Mouse (Mus musculus) MEL (cell line): Measurements from ENCODE around the gene Rpl7l1. TPM values are rescaled to one million over a fixed set of nuclear protein-coding genes. Genes with fewer than 3 reads are reported as not detected.

Experiments used
- DNase-seq: peaks from one replicate; pipeline ENCODE4 v3.0.0; 2011; ENCODE audit warnings: low read depth, low spot score
- H3K27ac ChIP-seq: 2 replicates; pipeline ENCODE4 v1.5.1; 2012; ENCODE audit warnings: low read depth, mild to moderate bottlenecking, control low read depth, low read length, moderate library complexity; ENCODE audit not compliant: control insufficient read depth
- H3K27me3 ChIP-seq, 2 experiments: fragments of 150-350 bp in 1 of 2; sonication (generic) in 1 of 2; 2 replicates each; pipeline ENCODE4 v1.6.1; 2012; ENCODE audit warnings: low read length in 2 of 2, mild to moderate bottlenecking in 2 of 2, improper control_type of control experiment in 1 of 2, moderate library complexity in 1 of 2; ENCODE audit not compliant: insufficient read depth in 2 of 2, control insufficient read depth in 1 of 2
- H3K36me3 ChIP-seq, 2 experiments: 2 replicates each; pipeline ENCODE4 v1.6.1; 2012 to 2014; ENCODE audit warnings: low read length in 2 of 2, improper control_type of control experiment in 1 of 2, inconsistent platforms in 1 of 2, mild to moderate bottlenecking in 1 of 2; ENCODE audit not compliant: insufficient read depth in 2 of 2, control insufficient read depth in 1 of 2
- H3K4me1 ChIP-seq, 2 experiments: fragments of 150-350 bp in 1 of 2; sonication (generic) in 1 of 2; 2 replicates each; pipeline ENCODE4 v1.6.1; 2012; ENCODE audit warnings: low read length in 2 of 2, improper control_type of control experiment in 1 of 2, mild to moderate bottlenecking in 1 of 2; ENCODE audit not compliant: insufficient read depth in 2 of 2, control insufficient read depth in 1 of 2
- H3K4me3 ChIP-seq, 2 experiments: fragments of 150-350 bp in 1 of 2; sonication (generic) in 1 of 2; 2 replicates each; pipeline ENCODE4 v1.5.1; 2012; ENCODE audit warnings: low read depth in 2 of 2, low read length in 2 of 2, mild to moderate bottlenecking in 2 of 2, moderate library complexity in 2 of 2, control low read depth in 1 of 2, improper control_type of control experiment in 1 of 2; ENCODE audit not compliant: control insufficient read depth in 1 of 2, insufficient read depth in 1 of 2
- H3K79me2 ChIP-seq: 2 replicates; pipeline ENCODE4 v1.6.1; 2012; ENCODE audit warnings: mild to moderate bottlenecking, low read length, moderate library complexity; ENCODE audit not compliant: control insufficient read depth, poor library complexity, insufficient read depth
- H3K9ac ChIP-seq: 2 replicates; pipeline ENCODE4 v1.6.1; 2012; ENCODE audit warnings: low read depth, mild to moderate bottlenecking, control low read depth, low read length, moderate library complexity; ENCODE audit not compliant: control insufficient read depth, poor library complexity, severe bottlenecking
- H3K9me3 ChIP-seq: fragments of 150-350 bp; sonication (generic); replicated peaks from 2 replicates; pipeline ENCODE4 v1.6.1; 2012; ENCODE audit warnings: mild to moderate bottlenecking, low read length, improper control_type of control experiment, moderate library complexity; ENCODE audit not compliant: insufficient read depth
- E2F4 ChIP-seq: IDR thresholded peaks from 2 replicates; pipeline ENCODE4 v1.6.1; 2011; ENCODE audit warnings: low read depth, low read length, improper control_type of control experiment, borderline replicate concordance
- ELF1 ChIP-seq: IDR thresholded peaks from 2 replicates; pipeline ENCODE4 v1.6.1; 2014; ENCODE audit warnings: low read depth, mild to moderate bottlenecking, inconsistent platforms, low read length, improper control_type of control experiment, moderate library complexity
- EP300 ChIP-seq, 2 experiments: IDR thresholded peaks; 2 replicates each; pipeline ENCODE4 v1.6.1; 2011; ENCODE audit warnings: improper control_type of control experiment in 2 of 2, low read length in 2 of 2, low read depth in 1 of 2, mild to moderate bottlenecking in 1 of 2
- ETS1 ChIP-seq: IDR thresholded peaks from 2 replicates; pipeline ENCODE4 v1.6.1; 2012; ENCODE audit warnings: low read depth, mild to moderate bottlenecking, inconsistent platforms, low read length, improper control_type of control experiment, moderate library complexity
- GATA1 ChIP-seq: IDR thresholded peaks from 2 replicates; pipeline ENCODE4 v1.6.1; 2011; ENCODE audit warnings: low read depth, low read length, improper control_type of control experiment
- MEF2A ChIP-seq: IDR thresholded peaks from 2 replicates; pipeline ENCODE4 v1.6.1; 2014; ENCODE audit warnings: low read depth, mild to moderate bottlenecking, inconsistent platforms, low read length, improper control_type of control experiment; ENCODE audit not compliant: poor library complexity, insufficient replicate concordance, severe bottlenecking; ENCODE audit errors: extremely low read depth
- MXI1 ChIP-seq: IDR thresholded peaks from 2 replicates; pipeline ENCODE4 v1.6.1; 2011; ENCODE audit warnings: mild to moderate bottlenecking, low read depth, low read length, improper control_type of control experiment
- NRF1 ChIP-seq: IDR thresholded peaks from 2 replicates; pipeline ENCODE4 v1.6.1; 2014; ENCODE audit warnings: low read depth, mild to moderate bottlenecking, inconsistent platforms, low read length, improper control_type of control experiment, moderate library complexity; ENCODE audit not compliant: poor library complexity, insufficient read depth, severe bottlenecking
- POLR2A ChIP-seq, 2 experiments: IDR thresholded peaks; 2 replicates each; pipeline ENCODE4 v1.6.1; 2011 to 2012; ENCODE audit warnings: low read length in 2 of 2, mild to moderate bottlenecking in 2 of 2, control low read depth in 1 of 2, improper control_type of control experiment in 1 of 2, low read depth in 1 of 2, moderate library complexity in 1 of 2; ENCODE audit not compliant: control insufficient read depth in 1 of 2, insufficient read depth in 1 of 2, poor library complexity in 1 of 2
- RAD21 ChIP-seq: IDR thresholded peaks from 2 replicates; pipeline ENCODE4 v1.6.1; 2011; ENCODE audit warnings: mild to moderate bottlenecking, low read depth, low read length, improper control_type of control experiment
- RCOR1 ChIP-seq: IDR thresholded peaks from 2 replicates; pipeline ENCODE4 v1.6.1; 2012; ENCODE audit warnings: low read depth, mild to moderate bottlenecking, inconsistent platforms, low read length, improper control_type of control experiment
- SIN3A ChIP-seq: IDR thresholded peaks from 2 replicates; pipeline ENCODE4 v1.6.1; 2012; ENCODE audit warnings: low read length, improper control_type of control experiment, inconsistent platforms
- TAL1 ChIP-seq: IDR thresholded peaks from 2 replicates; pipeline ENCODE4 v1.6.1; 2012; ENCODE audit warnings: mild to moderate bottlenecking, inconsistent platforms, low read length, moderate library complexity, mixed read lengths
- TBP ChIP-seq: IDR thresholded peaks from 2 replicates; pipeline ENCODE4 v1.8.0; 2011; ENCODE audit warnings: low read depth, low read length, improper control_type of control experiment
- USF2 ChIP-seq, 2 experiments: IDR thresholded peaks; 2 replicates each; pipeline ENCODE4 v1.6.1; 2011 to 2012; ENCODE audit warnings: improper control_type of control experiment in 2 of 2, low read length in 2 of 2, borderline replicate concordance in 1 of 2, inconsistent platforms in 1 of 2, low read depth in 1 of 2, mild to moderate bottlenecking in 1 of 2; ENCODE audit not compliant: insufficient read depth in 1 of 2
- ZKSCAN1 ChIP-seq: IDR thresholded peaks from 2 replicates; pipeline ENCODE4 v1.6.1; 2012; ENCODE audit warnings: low read depth, mild to moderate bottlenecking, inconsistent platforms, low read length, improper control_type of control experiment, moderate library complexity
- ZMIZ1 ChIP-seq: IDR thresholded peaks from 2 replicates; pipeline ENCODE4 v1.6.1; 2012; ENCODE audit warnings: low read depth, mild to moderate bottlenecking, inconsistent platforms, low read length, improper control_type of control experiment, moderate library complexity
- ZNF384 ChIP-seq: IDR thresholded peaks from 2 replicates; pipeline ENCODE4 v1.6.1; 2012; ENCODE audit warnings: low read depth, mild to moderate bottlenecking, inconsistent platforms, low read length, improper control_type of control experiment
- polyA plus RNA-seq, 2 experiments: library from polyadenylated mRNA; stranded (reverse) in 1 of 2; unstranded in 1 of 2; fragments of >175 nt in 1 of 2; fragments of >200 nt in 1 of 2; gene quantifications; 2 replicates each; pipeline versions ENCODE4 v1.2.1 to v1.2.4; 2012; ENCODE audit warnings: low replicate concordance in 2 of 2, low read depth in 1 of 2; ENCODE audit not compliant: insufficient read length in 2 of 2, insufficient read depth in 1 of 2, missing spikeins in 1 of 2
- total RNA-seq: library from RNA; depleted of rRNA; stranded (reverse); fragments of 300-350 nt; gene quantifications from 2 replicates; pipeline ENCODE4 v1.2.3, GENCODE M21; 2012

Gene Rpl7l1
- total and polyA plus RNA-seq, 3 experiments = 166 to 342 (median 174) TPM

DNA sequence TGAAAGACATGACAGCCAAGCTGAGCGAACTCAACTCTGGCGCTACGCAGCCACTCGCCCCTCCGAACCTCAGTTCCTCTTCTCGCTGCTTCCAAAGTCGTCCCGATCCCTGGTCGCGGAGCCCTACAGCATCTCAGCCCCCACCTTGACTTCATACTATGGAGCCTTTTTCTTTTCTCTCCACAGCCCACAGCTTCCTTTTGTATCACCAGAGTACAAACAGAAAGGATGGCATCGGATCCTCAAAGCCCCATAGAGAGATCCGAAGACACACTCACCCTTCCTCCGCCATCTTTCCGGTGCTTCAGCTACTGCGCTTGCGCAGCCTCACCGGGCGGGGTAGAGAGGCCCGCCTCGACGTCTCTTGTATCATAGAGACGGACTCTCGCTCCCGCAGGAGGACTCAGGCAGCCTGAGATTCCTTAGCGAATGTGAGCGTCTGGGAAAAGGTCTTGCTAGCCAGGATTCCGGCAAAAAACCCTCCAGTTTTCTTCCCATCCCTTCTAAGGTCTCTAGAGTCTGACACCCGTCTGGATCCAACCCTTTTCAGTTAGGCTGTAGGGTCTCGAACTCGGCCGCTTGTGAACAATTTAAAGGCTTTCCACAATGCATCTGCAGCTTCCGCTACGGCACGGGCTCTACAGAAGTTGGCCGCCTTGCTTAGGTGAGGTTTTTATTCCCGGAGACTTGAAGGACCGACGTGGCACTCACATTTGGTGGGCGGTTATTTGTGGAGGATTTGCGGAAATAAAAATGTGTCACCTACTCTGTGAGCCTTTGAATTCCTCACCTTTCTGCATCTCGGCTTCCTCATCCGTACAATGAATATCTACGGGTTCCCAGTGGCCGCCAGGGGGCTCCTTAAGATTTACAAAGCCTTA lies at the start of gene Rpl7l1 (continued):
- TF ChIP-seq NRF1 = peak; percentile 89
- peak; percentile 80 for TF ChIP-seq RAD21
- 0 out of 2 replicates have a peak, but pooled peaks have one; percentile 81 for TF ChIP-seq MXI1
- peak; percentile 78 to 98 for TF ChIP-seq POLR2A (IDR thresholded peaks at IDR 0.05; ENCODE audit: control insufficient read depth in 1 of 2, insufficient read depth in 1 of 2, low read depth in 1 of 2, low read length in 2 of 2, poor library complexity in 1 of 2)
- TF ChIP-seq EP300 (IDR thresholded peaks at IDR 0.05; ENCODE audit: low read depth in 1 of 2, low read length in 2 of 2) = no peak

DNA sequence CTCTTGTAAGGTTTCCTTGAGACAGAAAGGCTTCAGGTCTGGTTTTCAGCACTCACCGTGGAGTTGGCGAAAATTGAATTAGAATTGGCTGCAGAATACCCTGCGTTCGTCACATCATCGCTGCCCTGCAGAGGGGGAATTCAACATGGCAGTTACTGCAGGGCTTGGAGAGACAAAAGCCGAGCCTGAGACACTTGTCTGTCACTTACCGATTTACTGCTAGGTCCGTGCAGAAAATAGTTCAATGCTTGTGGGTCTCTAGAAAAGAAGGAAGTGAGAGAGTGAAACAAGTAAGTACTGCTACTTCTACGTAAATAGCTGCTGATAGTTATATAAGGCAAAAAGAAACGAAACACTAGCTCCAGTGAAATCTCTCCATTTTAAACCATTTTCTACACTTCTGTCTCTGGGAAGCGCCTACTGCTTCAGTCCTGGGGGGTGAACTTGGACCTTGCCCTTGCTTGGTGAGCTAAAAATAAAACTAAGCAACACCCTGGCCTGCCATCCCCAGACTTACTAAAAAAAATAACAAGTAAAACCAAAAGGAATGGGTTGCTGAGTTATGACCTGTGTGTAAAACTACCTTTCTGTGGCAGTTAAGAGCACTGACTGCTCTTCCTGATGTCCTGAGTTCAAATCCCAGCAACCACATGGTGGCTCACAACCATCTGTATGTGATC lies 47.5 kb upstream of the Rpl7l1 start:
- Histone ChIP-seq H3K9ac (peak overlapping the region; percentile 61), H3K36me3 (peaks cover 0 to 14% of the 10 kb centered on the region in 2 experiments; a peak in 3 of 4 replicates), H3K9me3 (no peaks in the 10 kb centered on the region), H3K27ac (peak overlapping the region; percentile 72), H3K4me1 (peaks cover 17 to 20% of the 10 kb centered on the region in 2 experiments)
- no peak for TF ChIP-seq ZMIZ1
- 0 out of 2 replicates have a peak, but pooled peaks have one; percentile 13 for TF ChIP-seq TBP
- TF ChIP-seq GATA1 = 0 out of 2 replicates have a peak, but pooled peaks have one; percentile 4
- no peak for TF ChIP-seq E2F4
- peak in 1 of 2 experiments; percentile 29; a peak in 1 of 4 replicates for TF ChIP-seq EP300 (IDR thresholded peaks at IDR 0.05; ENCODE audit: low read depth in 1 of 2, low read length in 2 of 2)
- no peak for TF ChIP-seq USF2 (IDR thresholded peaks at IDR 0.05; ENCODE audit: borderline replicate concordance in 1 of 2, insufficient read depth in 1 of 2, low read depth in 1 of 2, low read length in 2 of 2)
- no peak; the same call in 1 of the 2 replicates for TF ChIP-seq ELF1
- no peak for TF ChIP-seq TAL1
- TF ChIP-seq ZNF384 = no peak
- TF ChIP-seq RCOR1 = no peak
- TF ChIP-seq ETS1 = peak; percentile 49; the same call in 1 of the 2 replicates
- no peak for TF ChIP-seq MEF2A
- no peak for TF ChIP-seq ZKSCAN1
- no peak for TF ChIP-seq SIN3A
- TF ChIP-seq, all 39 proteins: peak for 4
- Histone ChIP-seq H3K79me2 (no peaks in the 10 kb centered on the region), H3K27me3 (no peaks in the 10 kb centered on the region), H3K4me3 (peak overlapping the region; percentile 28 to 72)
- peak; percentile 63 for DNase-seq
